Mouse (Mus musculus): ENCODE measurements around the gene Rxrg.

DNA sequence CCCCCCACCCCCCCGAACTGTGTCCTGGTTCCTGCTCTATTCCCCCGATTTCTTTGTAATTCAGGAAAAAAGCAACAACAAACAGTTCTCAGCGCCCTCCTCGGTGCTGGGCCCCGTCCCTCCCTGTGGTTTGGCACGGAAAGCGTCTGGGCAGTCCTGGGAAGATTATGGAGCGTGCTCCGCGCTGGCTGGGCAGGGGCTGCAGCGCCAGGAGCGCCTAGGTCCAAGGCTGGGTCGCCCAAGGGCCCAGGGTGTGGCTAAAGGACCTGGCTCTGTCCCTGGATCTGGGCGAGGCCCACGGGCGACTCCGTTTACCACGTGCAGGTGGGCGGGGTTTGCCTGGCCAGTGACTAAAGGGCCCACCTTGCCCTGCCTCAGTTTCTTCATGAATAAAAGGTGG is 62.9 kb downstream of the Rxrg start:
- no peak for TF ChIP-seq POLR2A (IDR thresholded peaks at IDR 0.05; ENCODE audit: low read depth, low read length)
- TF ChIP-seq CTCF (IDR thresholded peaks at IDR 0.05; ENCODE audit: extremely low read depth, insufficient read depth, insufficient read length, insufficient replicate concordance): no peak

Data from spleen, adult 2 months (tissue).